Mouse (Mus musculus) adrenal gland, postnatal 36 days (tissue): ENCODE measurements around the gene Radil. TPM values are rescaled to one million over a fixed set of nuclear protein-coding genes. Genes with fewer than 3 reads are reported as not detected.
A peak's percentile ranks its signal among the peaks of the same experiment; 100 is the strongest.

Experiments used
- DNase-seq, 2 experiments: peaks; one replicate each; pipeline ENCODE4 v3.0.0; 2021; ENCODE audit warnings: mixed read lengths in 1 of 2
- total RNA-seq, 2 experiments: library from RNA; stranded (reverse); gene quantifications; 2 replicates each; pipeline ENCODE4 v1.2.3; 2021

Gene Radil
- total RNA-seq, 2 experiments from 2014 or later, result 3.3 to 5.5 TPM

DNA sequence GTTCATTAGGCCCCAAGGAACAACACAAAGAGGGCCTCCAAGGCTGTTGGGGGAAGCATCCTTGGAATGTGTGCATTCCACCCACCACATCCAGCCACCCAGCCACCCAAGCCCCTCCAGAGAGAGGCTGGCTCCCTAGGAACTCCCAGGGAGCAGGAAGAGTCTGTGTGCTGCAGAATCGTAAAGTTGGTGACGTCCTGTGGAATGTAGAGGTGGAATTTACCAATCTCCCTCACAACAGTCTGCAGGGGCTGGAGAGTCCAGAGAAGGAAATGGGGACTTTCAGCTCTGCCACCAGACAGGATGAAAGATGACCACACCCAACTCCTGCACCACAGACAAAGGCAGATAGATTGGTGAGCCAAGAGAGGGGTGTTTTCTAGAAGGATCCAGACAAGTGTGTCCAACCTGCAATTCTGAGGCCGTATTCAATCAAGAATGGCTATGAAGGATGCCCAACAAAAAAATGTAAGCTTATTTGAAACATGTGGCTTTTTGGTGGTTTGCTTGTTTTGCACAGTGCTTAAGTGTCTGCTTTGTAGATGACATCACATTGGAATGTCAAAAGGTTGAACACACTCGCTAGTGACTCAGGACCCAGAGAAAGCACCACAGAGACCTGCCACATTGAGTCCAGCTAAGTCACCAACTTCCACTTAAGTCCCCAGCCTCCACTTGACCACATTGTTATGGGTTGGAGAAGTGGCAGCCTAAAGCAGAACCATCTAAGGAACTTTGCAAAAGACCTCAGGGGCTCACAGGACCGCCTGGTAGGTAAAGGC is 5.7 kb downstream of the Radil start:
- DNase-seq, result no peak

DNA sequence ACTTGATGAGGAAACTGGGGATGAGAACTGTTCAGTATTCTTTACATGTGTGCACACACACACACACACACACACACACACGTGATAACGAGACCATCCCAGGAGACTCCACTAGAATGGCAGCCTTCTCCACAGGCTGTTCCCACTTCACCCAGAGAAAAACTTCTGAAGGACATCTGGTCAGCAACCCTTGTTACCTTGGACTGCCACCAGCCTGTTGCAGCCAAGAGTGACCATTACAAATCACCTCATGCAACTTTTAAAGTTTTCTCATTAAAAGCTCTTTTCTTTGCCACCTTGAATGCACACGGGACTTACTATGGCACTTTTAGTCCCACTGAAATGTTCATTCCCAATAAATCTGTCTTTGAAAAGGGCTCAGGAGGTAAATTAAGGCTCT is 13.6 kb downstream of the Radil start:
- peak; percentile 66 to 69 for DNase-seq

DNA sequence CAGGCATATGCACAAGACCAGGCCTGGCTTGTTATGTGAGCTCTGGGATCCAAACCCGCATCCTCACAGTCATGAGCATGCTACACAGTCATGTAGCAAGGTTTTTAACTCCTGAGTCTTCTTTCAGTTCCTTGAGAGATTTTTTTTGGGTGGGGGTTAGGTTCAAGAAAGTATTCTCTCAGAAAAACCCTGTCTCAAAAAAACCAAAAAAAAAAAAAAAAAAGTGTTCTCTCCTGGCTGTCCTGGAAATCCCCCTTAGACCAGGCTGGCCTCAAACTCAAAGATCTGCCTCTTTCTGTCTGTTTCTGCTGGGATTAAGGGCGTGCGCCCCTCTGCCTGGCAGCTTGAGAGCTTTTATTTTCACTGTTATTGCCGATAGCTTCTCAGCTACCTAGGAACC is 15.5 kb downstream of the Radil start:
- DNase-seq, result no peak

DNA sequence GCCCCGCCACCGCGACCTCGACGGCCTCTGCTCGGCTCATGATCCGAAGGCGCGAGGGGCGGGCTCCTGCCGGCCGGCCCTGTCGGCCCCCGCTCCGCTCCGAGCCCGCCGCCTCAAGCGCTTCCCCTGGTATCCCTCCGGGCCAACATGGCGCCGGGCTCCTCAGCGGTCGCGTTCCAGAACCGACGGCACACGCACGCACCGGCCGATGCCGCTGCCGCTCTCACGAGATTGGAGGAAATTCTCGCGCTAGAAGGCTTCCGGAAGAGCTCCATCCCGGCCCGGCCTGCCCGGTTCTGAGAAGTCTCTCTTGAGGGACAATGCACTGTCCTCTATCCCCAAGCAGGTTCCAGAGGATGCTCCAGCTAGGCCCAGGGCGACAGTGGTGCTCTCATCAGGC is 21.0 kb downstream of the Radil start, which contains the start of gene Papolb:
TSS of gene Papolb (minus strand) at position 162 of the 400 bp plus-strand sequence.
- no peak for DNase-seq

DNA sequence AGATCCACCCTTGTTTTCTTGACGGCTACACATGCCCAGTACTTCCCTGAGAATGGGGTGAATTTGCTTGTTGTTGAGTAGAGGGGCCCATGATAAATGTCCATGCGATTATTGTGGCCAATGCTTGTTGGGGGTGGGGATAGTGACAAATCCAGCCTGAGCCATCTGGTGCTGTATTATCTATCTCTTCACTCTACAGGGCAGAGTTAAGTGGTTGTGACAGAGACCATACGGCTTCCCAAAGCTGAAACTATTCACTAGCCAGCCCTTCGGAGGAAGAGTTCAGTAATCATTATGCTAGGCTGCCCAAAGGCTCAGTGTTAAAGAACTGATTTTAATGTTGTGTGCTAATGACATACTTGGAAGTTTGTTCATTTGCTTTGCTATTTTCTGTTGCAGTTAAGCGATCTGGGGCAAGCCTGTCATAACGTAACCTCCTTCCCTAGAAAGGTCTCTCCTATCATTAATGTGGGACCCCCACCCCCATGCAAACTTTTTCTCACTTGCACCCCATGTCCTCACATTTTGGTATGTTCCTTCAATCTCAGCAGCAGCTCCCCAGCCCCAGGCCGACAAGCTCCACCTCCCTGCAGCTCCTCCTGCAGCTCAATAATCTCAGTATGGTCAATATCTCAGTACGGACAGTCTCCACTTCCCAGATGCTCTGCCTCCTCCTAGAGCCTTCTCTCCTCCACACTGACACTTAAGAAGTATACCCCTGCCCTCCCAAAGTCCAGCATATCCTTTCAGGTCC is 26.0 kb downstream of the Radil start:
- DNase-seq, result no peak

DNA sequence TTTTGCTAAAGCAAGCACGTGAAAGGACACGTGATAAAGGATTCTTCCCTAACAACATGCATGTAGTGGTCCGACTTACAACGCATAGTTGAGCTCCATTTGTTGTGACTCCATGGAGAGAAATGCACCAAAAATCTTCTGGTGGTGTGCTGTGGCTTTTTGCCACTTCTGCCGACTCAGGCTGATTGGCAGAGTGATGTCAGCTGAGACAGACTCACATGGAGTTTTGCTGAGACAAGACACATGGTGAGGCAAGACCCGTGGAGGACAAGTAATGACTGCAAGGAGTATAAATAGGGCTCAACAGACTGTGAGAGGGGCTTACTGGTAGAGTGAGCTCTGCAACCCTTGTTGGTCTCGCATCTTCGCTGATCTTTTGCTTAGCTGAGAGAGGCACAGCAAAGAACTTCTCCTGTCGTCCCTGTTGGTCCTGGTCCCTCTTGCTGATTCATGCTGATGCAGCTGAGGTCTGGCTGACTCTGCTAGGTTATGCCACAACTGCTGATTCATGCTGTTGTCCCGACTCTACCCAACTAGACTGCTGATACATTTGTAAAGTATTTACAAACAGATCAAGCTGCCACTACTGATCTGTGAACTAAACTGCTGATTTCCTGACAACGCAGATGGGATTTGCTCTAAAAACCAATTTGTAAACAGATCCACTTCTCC is 29.6 kb downstream of the Radil start:
- peak; percentile 51 to 54 for DNase-seq

DNA sequence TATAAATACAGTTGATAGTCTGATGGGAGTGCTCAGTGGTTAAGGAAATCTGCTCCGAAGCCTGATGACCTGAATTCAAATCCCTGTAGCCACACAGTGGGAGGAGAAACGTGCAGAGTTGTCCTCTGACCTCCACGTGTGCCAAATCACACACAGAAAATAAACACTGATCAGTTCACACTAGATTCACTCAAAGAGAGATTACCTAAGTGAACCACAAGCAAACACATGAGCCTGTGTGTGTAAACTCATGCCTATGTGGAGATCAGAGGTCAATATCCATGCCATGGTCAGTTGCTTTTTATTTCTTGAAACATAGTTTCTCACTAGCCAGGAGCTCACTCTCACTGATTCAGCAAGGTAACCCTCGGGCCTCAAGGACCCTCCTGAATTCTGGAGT is 30.5 kb downstream of the Radil start:
- DNase-seq, result no peak

DNA sequence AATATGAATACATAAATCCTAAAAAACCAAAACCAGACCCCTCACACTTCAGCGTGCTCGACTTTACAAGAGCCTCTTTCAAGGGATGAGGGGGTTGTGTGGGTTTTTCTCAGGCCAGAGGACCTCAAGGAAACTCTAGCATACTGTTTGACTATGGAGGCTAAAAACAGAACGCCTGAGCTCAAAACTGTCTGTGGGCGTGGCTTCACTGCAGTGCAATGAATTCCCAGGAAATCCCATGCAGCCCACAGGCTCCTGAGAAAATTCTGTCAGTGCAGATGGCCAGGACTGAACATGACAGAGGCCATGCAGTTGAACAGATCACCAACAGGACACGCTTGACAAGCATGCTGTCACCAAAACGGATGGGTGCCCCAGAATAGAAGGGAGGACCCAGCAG is 31.9 kb downstream of the Radil start:
- no peak for DNase-seq

DNA sequence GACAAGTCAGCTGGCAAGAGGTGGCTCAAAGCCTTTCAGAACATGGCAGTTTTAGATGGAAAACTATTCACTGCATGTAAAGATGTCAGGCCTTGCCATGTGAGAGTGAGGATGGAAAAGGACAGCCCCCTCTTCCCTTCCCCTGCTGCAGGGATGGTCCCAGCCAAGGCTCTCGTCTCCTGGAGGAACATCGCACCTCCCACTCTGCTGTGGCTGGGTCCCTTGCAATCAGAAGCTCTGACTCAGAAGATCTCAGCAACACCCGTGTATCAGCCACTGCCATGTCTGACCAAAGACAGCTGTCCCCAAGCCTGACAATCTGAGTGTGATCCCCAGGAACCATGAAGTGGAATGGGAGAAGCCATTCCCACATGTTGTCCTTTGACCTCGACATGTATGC is 38.8 kb downstream of the Radil start:
- DNase-seq, result no peak

DNA sequence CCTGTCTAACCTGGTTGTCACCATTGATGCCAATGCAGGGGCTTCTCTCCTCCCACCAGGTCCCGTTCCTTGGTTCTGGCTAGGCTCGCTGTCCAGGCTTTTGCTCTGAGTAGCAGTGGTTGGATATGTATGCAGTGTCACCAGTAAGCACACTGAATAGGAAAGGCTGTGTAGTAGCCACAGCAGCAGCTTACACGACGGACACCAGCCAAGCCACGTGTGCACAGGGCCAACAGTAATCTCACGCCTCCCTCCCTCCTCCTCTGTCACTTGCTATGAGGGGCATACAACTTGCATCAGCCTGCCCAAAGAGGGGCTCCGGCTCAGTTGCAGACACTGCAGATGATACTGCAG is 40.9 kb downstream of the Radil start:
- DNase-seq, result no peak

DNA sequence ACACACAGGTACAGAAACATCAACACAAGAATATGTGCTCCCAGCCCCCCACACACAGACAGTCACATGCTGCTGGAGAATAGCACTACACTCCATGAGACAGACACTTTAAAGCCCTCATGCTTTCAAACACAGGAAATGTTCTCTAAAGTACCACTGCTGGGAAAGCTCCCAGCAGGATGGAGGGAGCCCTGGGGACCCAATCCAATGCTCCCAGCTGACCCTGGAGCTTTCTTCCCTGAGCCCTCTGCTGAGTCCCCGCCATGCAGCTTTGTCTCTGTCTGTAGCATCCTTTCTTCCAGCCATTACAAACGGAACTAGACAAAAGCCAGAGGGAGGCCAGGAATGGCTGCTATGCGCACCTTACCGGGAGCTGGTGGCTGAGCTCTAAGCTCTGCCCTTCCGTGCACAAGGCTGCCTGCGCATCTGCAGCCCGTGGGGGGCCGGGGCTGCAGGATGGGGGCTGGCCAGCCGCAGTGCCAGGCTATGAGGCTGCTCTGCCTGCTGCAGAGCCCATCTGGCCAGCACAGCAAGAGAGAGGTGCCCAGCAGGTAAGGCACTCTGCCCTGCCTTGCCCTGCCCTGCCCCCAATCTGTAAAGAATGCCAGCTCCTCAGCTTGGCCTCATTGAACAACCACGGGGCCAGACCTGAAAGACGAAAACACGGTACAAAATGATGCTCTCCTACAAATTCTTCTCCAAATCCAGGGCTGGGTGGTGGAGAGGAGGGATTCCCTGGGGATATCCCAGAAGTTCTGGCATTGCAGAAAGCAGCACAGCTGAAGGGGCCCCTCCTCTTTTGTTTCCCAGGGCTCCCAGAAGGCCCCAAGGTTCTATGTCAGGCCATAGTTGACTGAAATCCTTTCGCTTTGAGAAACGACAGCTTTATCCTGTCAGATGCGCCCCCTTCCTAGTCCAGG is 41.5 kb downstream of the Radil start:
- no peak for DNase-seq

DNA sequence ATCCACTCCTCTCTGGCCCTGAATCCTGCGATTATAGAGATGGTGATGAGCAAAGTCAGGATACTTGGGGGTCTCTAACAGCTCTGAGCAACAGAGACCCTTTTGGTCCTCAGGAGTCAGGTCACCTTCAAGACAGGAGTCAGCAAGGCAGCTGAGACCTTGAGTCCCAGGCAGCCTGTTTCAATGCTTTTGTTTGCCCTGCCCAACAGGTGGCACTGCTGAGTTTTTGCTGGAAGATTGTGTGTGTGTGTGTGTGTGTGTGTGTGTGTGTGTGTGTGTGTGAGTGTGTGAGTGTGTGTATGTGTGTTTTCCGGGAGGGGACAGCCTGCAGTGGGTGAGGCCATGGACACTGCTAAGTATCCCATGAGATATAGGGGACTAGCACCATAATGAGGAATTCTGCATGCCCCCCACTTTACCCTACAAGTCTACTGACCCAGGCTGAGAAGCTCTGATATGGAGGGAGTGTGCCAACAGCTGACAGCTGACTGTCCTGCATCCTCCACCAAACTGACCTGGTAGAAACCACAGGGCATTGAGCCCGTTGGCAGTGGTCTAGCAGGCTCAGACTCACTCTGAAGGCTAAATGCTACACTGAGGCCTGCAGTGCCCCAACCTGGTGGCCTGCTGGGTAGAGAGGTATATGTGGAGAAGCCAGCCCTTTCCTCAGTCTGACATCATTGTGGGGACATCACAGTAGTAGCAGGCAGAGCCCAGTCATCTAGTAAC is 45.0 kb downstream of the Radil start:
- DNase-seq, result peak; percentile 43 to 58

DNA sequence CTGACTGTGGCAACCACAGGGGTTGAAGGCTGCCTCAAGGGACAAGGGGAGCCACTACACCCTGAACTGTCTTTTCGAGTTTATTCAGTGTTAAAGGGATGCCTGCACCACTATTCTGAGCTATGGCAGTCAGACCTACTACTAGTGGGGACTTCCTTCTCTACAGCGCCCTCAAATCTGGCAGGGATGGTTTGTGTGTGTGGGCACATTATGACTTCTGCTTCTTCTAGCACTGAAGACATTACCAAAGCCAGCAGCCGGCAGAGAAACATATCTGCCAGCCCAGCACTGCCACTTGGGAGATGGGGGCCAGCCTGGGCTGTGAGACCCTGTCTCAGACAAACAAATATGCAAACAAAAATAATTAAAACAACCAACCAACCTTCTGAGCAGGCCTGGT is 46.7 kb downstream of the Radil start:
- no peak for DNase-seq

DNA sequence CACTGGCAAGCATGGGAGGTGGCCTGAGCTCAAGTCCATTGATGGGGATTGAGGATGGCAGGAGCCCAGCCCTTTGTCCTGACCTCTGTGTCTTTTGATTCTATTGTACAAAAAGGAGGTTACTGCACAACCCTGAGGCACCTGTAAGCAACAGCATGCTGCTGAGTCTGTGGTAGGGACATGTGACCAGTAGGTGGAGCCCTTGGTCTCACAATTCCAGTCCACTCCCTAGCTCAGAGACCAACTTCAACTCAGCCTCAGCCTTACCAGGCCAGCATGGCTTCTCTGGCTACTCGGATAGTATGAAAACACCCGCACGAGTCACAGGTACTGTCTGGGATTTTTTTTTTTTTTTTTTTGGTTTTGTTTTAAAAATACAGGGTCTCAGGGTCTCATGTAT is 48.5 kb downstream of the Radil start:
- peak; percentile 77 to 86 for DNase-seq

DNA sequence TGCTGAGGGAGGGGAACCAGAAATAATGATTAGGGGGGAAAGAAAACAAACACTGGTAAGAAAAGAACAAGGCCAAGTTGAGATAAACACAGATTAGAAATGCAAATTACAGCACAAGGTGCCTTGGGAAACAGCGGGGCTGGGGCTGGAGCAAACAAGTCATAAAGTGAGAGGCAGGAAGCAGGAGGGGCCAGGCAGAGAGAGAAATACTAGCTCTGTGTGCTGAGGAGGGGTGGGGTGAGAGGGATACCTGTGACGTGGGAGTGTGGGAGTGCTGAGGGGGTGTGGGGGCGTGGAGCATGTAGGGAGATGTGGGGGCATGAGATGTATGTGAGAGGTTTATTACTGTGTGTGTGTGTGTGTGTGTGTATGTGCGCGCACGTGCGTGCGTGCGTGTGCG is 50.0 kb downstream of the Radil start:
- DNase-seq, result no peak

DNA sequence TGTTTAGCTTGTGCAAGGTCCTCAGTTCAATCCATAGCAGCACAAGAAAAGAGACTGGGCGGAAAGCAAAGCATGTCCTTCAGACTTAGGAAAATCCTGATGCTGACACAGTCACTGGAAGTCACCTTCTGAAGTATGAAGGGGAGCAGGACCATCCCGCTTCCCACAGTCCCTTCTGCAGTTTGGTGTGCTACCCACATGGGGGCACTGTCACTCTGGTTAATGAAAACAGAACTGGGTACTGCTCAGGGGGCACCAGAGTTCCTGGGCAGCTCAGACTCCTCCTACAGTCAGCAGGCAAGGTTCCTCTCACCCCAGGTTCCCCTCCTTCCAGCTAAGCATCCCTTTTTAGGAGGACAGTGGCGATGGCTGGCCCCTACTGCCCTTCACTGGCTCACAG is 51.9 kb downstream of the Radil start:
- DNase-seq, result peak; percentile 22 to 51

DNA sequence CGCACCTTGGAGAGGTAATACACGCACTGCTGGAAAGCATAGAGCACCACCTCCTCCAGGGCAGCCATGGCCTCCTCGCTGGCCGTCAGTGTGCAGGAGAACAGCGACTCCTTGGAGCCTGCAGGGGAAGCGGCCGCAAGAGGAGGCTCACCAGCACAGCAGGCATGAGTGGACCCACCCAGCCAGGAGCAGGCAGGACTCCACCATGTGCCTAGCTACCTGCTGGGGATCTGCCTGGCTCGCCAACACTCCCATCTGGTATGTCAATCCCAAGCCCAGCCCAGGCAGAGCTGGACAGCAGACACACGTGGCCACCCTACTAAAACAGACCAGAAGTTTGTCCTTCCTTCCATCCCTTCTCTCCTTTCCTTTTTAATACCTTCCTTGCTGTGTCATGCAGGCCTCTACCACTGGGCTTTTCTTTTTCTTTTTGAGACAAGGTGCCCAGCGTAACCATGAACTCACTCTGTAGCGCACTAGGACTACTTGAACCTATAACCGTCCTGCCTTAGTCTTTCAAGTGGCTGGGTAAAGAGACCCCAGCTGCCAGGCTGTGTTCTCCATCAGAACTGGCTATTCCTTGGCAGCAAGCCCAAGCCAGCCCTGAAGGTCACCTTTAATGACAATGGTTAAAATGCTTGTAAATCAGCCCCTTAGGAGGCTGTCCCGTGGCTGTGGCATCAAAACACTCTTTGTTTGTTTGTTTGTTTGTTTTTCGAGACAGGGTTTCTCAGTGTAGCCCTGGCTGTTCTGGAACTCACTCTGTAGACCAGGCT is 55.4 kb downstream of the Radil start:
- peak; percentile 61 to 62 for DNase-seq

DNA sequence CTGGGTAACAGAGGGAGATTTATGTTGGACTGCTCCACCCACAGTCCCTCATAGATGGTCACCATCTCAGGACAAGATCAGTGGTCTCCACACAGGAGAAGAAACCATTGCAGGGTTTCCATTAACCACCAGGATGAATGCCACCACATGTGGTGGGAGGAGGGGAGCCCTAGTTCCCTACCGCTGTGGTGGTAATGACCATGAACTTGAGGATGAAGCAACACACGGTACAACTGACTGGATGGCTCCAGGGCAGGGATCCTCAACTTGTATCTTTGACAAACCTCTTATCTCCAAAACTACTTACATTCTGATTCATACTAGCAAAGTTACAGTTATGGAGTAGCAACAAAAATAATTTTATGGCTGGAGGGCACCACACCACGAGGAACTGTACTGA is 57.6 kb downstream of the Radil start:
- DNase-seq, result peak in 1 of 2 experiments; percentile 49

DNA sequence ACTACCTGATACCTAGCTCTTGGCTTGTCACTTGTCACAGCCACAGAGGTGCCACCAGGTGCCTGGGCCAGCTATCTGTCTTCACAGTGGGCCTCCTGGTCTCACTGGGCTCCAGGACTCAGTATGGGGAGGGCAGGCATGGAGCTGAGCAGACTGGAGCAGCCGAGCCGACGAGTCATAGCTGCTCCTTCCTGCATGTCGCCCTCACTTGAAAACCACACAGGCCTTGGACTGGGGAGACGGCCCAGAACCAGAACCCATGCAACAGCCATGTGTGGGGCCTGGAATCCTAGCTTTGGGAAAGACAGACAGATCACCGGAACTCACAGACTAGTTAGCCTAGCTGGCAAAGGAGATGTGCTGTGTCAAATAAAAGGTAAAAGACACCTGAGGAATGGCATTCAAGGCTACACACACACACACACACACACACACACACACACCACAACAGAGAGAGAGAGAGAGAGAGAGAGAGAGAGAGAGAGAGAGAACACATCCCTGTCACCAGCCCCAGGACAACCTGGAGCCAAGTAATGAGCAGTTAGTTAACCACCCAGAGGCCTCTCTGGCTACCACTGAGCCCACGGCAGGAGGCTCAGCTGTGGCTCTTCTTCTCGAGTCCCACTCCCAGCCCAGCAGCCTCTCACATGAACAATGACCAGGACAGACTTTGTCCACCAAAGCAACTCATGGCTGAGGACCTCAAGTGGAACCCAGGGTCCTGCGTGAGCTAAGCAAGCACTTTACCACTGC is 60.8 kb downstream of the Radil start:
- DNase-seq, result peak in 1 of 2 experiments; percentile 34

DNA sequence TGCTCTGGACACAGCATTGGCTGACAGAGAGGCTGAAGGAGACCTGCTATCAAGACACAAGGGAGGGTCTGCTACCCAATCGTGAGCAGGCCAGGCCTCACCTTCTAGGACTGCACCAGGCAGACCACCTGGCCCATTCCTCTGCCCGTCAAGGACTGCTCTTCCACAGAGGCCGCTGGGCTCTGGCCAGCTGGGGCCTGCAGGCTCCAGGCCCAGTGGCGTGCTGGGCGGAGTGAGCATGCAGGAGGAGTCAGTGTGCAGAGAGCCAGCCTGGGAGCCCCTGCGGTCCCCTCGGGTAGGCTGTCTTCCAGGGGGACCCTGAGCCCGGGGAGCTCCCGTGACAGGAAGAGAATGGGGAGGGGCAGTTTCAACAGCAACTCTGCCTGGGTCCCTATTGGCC is 64.2 kb downstream of the Radil start:
- DNase-seq, result no peak
